Mouse (Mus musculus) gastrocnemius, postnatal 14 days (tissue): ENCODE results near the gene Barx1. TPM values are rescaled to one million over a fixed set of nuclear protein-coding genes. Genes with fewer than 3 reads are reported as not detected.

Experiments
- DNase-seq: peaks from one replicate; pipeline ENCODE4 v3.0.0; 2021; ENCODE audit warnings: mixed read lengths
- intact Hi-C: fragments of 180-260 bp; cut with DNase I; formaldehyde crosslinking; loops from one replicate; pipeline ENCODE4 v1.15.1; 2025; ENCODE audit warnings: low total_unique reads
- total RNA-seq, 2 experiments: library from RNA; stranded (reverse); gene quantifications; 2 replicates each; pipeline ENCODE4 v1.2.3; 2021

The Barx1 gene
- total RNA-seq, 2 experiments from 2014 or later: not detected

DNA sequence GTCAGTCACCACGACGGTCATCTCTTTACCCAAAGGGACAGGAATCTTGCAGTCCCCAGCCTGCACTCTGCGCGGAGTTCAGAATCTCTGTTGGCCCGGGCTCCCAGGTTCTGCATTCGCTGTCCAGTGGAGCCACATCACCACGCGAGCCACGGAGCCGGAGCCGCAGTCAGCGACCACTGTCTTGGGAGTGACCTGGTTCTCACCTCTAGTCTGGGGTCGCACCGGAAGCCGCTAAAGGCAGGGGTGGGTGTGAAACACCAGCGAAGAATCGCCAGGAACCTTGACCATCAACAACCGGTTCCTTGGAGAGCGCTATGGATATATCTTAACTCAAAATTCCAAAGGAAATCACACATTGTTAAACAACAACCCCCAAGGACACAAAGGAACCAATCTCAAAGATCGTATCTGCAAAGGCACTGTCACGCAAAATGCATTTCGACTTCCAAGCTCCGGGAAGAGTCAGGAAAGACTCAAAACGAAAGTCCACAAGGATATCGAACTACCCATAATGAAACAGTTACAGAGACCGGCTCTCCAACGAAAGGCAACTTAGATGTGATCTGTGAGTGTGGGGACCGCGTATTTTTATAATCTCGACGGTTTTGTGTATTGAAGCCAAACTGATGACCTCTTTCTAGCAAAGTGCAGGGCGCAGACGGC, 4.1 kb upstream of the Barx1 start:
- no peak for DNase-seq
- intact Hi-C loops: loop anchor here (10.0 kb wide), 1 partner anchor 516 kb away; no protein-coding TSS in a partner anchor

GRCm38 (mm10) chr13:48659254-48660220, 3.3 kb upstream of the Barx1 start:
- intact Hi-C loops: loop anchor here (10.0 kb wide), 1 partner anchor 515 kb away; no protein-coding TSS in a partner anchor

GRCm38 (mm10) chr13:48660221-48660734, 2.5 kb upstream of the Barx1 start:
- intact Hi-C loops: no loop called here
- no peak for DNase-seq

More at GRCm38 (mm10) chr13:48659254-48660220, 3.3 kb upstream of the Barx1 start:
- no peak for DNase-seq

GRCm38 (mm10) chr13:48660741-48661140, 2.1 kb upstream of the Barx1 start:
- no peak for DNase-seq
- intact Hi-C loops: no loop called here

DNA sequence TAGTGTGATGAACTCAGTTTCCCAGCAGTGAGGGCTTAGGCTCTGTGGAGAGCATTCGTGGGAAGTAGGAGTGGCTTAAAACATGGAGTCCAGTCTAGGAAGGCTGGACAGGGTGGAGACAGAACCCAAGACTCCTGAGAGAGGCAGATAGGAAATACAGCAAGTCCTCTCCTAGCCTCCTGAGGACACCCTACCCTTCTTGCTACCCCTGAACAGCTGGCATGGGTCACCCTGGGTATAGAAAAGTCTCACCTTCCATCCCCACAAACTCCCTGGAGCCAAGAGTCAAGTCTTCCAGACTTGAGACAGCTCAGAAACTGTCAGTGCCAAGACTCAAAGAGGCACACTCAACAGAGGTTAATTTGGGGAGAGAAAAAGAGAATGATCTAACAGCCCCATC, 1.2 kb upstream of the Barx1 start:
- intact Hi-C loops: no loop called here
- DNase-seq: no peak

DNA sequence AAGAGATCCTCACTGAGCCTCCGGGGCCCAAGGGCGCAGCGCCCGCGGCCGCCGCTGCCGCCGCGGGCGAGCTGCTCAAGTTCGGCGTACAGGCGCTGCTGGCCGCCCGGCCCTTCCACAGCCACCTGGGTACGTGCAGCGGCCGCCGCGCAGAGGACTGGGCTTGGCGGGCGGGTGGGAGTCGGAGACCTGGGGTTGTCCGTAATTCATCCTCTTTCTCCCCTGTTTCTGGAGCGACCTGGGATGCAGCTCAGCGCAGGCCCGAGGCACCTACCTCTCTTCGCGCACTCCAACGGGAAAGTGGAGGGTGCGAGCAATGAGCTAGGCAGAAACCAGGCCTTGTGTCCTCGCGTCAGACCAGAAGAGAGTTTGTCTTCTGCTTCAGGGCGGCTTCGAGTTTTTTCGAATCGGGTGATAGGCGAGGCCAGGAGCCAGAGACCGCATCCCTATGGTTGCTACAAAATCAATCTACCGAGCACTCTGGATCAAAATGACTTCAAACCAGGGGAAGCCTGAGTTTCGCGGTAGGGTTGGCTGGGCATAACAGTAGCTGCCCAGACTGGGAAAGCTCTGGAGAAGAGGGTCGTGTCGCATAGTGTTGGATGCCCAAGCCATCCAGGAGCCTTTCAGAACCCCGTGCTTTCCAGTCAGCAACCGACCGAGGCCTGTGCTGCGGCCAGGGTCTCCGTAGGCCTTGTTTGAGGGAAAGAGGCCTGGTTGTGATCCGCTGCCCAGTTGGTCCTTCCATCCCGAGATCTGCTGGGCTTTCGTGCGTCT, 601 bp downstream of the Barx1 start:
- no peak for DNase-seq

GRCm38 (mm10) chr13:48663988-48664339, 1.2 kb downstream of the Barx1 start:
- no peak for DNase-seq
- intact Hi-C loops: no loop called here

More for the DNA sequence above, 601 bp downstream of the Barx1 start:
- intact Hi-C loops: no loop called here

- intact Hi-C loops: no loop called here
- no peak for DNase-seq
Measured at GRCm38 (mm10) chr13:48664916-48665655, 2.3 kb downstream of the Barx1 start.

DNA sequence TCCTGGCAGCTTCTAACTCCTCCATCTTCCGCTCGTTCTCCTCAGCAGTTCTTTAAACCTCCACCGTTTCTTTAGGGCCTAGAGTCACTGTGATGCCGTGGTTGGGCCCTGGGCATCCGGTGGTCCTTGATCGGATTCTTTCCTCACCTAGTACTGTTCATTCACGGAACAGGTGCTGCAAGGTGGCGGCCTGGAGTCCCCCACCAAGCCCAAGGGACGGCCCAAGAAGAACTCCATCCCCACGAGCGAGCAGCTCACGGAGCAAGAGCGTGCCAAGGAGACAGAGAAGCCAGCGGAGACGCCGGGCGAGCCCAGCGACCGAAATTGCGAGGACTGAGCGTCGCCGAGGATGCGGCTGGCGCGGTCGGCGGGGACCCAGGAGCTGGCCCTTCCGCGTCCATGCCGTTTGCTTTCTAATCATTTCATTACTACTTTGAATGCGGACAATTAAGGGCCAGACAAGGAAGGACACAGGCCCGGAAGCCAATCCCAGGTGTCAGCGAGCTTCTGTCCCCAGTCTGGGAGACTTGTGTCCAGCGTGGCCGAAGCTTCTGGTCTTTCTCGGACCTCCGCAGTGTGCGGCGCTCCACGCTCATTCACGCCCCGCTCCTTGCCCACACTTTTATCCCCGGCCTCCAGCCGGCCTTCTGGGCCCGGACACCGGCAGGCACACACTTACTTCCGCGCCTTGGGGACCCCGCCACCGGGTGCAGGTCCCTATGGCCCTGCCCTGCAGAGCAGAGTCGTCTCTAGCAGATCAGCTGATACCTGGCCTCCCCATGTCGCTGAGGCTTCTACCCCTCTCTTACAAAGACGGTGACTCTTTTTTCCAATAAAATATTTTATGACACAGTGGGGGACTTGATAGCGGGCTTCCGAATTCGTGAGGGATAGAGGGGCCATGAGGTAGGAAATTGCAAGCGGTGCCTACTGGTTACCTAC, 3.1 kb downstream of the Barx1 start:
- intact Hi-C loops: no loop called here
- DNase-seq: no peak

DNA sequence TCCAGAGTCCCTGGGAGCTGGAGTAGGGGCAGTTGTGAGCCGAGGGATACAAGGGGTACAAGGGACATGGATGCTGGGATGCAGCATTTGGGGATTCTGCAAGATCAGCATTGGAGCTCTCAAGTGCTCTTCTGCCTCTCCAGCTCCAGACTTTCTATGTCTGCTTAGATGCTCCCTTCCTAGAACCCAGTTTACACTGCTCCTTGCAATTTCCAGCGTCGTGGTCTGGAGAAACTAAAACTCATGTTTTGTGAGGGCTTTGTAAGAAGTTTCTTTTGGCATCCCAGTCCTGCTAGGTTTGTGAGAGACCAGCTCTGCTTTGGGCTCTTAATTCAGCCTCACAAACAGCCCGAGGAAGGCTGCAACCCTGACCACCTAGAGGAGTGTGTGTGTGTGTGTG, 4.7 kb downstream of the Barx1 start:
- intact Hi-C loops: no loop called here
- DNase-seq: no peak

- DNase-seq: no peak
- intact Hi-C loops: no loop called here
Measured at GRCm38 (mm10) chr13:48668091-48668975, 5.5 kb downstream of the Barx1 start.

- intact Hi-C loops: no loop called here
- DNase-seq: no peak
Measured at GRCm38 (mm10) chr13:48668976-48669534, 6.3 kb downstream of the Barx1 start.

GRCm38 (mm10) chr13:48672312-48672840, 9.6 kb downstream of the Barx1 start:
- no peak for DNase-seq
- intact Hi-C loops: no loop called here

- DNase-seq: no peak
- intact Hi-C loops: no loop called here
Measured at GRCm38 (mm10) chr13:48674609-48675008, 11.8 kb downstream of the Barx1 start.

DNA sequence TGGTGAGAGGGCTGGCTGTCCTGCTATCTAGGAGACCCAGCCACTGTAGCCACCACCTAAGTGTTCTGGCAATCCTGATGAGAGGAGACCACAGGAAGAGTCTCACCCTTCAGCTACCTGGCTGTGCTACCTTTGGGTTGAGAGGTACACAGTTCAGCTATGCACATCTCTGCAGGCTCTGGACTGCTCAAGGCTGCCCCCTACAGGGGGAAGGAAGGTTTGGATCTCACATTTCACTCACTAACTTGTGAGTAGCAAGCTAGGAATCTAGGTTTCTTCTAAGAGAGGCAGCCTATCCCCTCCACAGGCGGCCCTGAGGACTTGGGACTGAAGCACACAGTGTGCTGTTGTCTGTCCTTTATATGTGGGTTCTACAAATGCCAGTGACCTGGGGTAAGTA, 16.6 kb downstream of the Barx1 start:
- DNase-seq: no peak
- intact Hi-C loops: no loop called here

DNA sequence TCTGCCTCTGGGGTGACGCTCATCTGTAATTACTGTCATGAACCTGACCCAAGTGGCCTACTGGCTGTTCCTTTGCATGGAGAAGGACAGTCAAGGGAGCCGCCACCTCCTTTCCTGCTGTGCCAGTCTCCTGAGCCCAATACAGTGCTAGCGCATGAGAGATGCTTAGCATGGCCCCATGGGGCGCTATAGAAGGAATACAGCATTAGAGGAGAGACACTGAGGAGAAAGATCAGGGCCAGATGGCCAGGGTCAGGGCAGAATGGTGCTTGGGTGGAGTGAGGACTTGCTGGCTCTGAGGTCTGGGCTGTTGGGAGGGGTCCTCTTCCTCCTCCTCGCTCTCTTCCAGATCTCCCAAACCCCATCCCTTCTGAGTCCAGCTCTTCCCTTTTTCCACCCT, 23.9 kb downstream of the Barx1 start:
- DNase-seq: no peak
- intact Hi-C loops: no loop called here
